Mouse (Mus musculus) testis, postnatal 10 days (tissue): ENCODE measurements around the gene Defa33.
"Not testable (repeated sequence)": the region's sequence is repeated elsewhere in the genome, so short reads cannot be mapped to it uniquely, and the experiment has no call there.

Source experiments
- DNase-seq: peaks from one replicate; pipeline ENCODE4 v3.0.0; 2021; ENCODE audit warnings: low spot score

Gene Defa33

GRCm38 (mm10) chr8:21391511-21391910, at the start of gene Defa33:
TSS of gene Defa33 (plus strand) at chr8:21391811.
- not testable (repeated sequence) for DNase-seq

- DNase-seq, result not testable (repeated sequence)
These were observed 13.4 kb upstream of the Defa33 start, which contains the start of gene Defa2 for GRCm38 (mm10) chr8:21378215-21378614. TSS of gene Defa2 (plus strand) at chr8:21378515.

GRCm38 (mm10) chr8:21427111-21427510, 35.5 kb downstream of the Defa33 start, which contains the start of gene Defa36:
TSS of gene Defa36 (plus strand) at chr8:21427411.
- not testable (repeated sequence) for DNase-seq
